Mouse (Mus musculus) mesoderm, embryonic 11.5 days (tissue): Measurements from ENCODE around the gene Rgs9.
A peak's percentile ranks its signal among the peaks of the same experiment; 100 is the strongest.

ENCODE experiments used
- DNase-seq: peaks from one replicate; pipeline ENCODE4 v3.0.0-alpha.2; 2012; ENCODE audit warnings: low read depth, low spot score

Rgs9 gene

DNA sequence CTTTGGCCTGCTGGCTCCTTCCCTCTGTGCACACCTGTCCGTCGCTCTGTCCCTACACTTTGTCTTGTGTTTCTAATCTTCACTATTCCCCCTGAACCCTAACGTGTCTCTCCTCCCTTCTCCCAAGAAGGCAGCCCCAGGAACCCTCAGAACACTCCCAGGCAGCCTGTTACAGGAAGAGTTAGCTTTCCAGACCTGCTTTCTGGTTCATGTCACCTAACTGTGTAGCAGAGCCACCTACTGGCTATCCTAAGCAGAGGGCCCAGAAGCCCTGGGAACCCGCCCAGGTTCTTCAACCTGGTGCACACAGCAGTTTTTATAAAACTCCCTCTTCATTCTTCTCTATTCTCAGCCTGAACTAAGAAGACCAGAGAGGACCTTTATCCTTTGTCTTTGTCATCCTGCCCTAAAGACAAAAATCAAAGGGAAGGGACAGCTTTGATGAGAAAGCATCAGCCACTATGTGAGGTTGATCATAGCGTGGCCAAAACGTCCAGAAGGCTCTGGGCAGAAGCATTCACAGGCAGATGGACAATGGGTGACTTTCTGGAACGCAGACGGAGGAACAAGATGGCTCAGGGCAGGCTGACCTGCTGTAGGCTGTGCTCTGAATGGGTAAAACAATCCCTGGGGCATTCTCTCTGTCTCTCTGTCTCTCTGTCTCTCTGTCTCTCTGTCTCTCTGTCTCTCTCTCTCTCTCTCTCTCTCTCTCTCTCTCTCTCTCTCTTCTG, 119.0 kb downstream of the Rgs9 start:
- peak; percentile 40 for DNase-seq

DNA sequence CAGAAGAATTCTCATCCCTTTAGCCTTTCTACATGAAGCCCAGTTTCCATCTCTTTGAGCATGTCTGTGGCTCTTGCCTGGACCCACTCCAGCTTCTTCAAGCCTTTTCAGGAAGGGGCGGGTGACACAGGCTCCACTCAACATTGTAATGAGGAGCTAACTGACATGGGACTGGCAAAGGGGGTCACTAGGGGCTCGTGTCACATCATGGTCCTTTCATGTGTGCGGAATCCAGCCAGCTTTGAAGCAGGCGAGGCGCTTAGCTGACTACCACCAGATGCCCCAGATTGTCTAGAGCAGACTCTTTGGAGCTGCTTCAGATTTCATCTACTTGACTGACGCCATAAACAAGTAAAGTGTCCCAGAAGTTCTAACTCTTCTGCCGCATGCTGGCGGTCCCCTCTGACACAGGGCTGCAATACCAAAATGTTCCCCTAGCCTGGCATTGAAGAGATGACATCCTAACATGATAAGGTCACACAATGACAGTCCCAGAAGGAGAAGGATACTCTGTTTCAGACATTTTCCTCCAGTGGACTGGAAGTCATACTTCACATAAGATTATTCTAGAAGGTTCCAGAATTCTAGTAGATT, 122.5 kb downstream of the Rgs9 start:
- DNase-seq: no peak
